Mouse (Mus musculus) 3T3-L1 (cell line): ENCODE measurements around the gene Nptx1.

Experiments
- DNase-seq: peaks from one replicate; pipeline ENCODE4 v3.0.0-alpha.2; 2015; ENCODE audit warnings: low read depth, low spot score

The Nptx1 gene

DNA sequence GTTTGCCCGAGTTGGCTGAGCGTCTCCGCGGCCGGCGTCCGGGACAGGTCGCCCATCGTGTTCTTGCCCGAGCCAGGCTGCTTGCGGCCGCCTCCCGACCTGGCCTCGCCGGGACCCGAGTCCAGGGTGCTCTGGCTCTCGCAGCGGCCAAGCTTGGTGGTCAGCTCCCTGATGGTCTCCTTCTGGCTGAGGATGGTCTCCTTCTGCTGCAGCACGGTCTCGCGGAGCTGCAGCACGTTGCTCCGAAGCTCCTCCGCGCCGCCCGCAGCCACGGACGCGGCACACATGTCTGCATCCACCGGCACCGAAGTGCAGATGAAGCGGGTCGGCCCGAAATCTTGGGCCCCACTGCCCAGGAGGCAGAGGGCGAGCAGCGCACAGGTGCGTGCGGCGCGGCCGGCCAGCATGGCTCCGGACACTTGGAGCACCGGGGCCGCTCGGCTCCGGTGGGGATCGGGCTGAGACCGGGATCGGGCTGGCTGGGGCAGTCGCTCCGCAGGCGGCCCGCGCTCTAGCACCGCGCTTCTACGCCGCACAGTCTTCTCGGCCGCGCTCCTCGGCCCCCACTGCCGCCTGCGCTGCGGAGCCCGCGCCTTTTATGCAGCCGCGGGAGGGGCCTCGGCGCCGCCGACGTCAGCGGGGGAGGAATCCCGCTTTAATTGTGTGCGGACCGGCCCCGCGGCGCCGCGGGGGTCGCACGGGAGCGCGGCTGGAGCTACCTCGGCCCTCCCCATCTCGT is at the start of gene Nptx1:
Nptx1 (minus strand) TSS at position 571 of the 739 bp plus-strand sequence.
- DNase-seq, result no peak

- no peak for DNase-seq
Measured at GRCm38 (mm10) chr11:119593966-119594365, 46.4 kb upstream of the Nptx1 start.

GRCm38 (mm10) chr11:119589242-119589641 is 41.7 kb upstream of the Nptx1 start:
- DNase-seq, result no peak

DNA sequence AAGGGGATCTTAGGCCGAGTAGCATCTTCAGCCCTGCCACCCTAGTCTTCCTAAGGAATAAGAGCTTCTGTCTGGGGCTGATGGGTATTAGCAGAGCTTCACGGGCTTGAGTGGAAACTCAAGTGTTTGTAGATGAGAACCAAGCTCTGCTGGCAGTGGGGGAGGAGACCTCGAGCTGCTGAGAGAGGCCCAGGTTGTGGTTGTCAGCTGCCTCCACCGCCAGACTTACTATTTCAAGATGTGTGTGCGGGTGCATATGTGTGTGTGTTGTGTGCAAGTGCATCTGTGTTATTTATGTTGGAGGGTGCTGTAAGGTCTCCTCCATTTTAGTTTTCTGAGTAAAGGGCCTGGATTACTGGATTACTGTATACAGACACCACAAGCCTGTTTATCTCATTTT is 39.6 kb upstream of the Nptx1 start:
- DNase-seq, result no peak

GRCm38 (mm10) chr11:119586511-119586910 is 39.0 kb upstream of the Nptx1 start:
- no peak for DNase-seq

DNA sequence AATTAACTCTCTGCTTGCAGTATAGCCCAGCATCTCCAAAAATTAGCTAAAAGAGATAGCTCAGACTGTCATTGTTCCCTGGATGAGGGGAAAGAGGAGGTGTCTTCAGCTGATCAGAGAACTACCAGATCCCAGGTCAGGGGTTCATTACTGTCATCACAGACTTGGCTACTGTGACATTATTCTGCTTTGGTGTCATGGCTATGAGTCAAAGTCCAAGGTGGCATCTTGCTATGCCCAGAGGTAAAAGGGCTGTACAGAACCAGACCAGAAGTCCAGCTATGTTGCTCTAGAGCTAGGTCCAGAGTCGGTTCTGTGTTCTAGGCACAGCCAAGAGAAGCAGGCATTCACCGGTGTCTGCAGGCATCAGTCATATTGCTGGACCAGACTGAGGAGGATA is 30.2 kb upstream of the Nptx1 start:
- no peak for DNase-seq

- peak; percentile 46 for DNase-seq
Measured at GRCm38 (mm10) chr11:119576855-119577254, 29.3 kb upstream of the Nptx1 start.

DNA sequence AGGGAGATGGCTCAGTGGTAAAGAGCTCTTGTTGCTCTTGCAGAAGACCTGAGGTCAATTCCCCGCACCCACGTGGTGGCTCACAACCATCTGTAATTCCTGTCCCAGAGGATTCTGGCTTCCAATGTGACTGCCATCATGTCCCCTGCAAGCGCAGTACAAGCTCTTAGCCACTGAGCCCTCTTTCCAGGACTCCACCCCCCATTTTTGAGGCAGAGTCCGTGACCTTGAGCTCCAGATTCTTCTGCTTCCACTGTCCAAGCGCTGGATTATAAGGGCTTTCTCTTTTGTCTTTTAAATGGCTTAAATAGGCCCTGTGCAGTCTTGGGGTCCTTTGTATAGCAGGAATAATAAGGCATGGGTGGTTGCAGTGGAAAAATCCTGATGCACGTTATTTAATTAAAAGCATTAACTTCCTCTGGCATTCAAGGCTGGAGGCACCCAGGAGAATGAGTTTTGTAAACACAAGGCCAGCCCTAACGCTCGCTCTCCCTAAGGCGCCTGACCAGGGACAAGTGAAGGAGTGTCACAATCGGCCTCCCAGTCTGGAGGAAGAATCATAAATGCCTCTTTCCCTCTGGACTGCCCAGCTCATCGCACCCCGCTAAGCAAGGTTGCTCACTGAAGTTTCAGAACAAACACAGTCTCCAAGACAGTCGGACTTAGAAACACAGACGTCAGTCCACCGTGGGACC is 24.9 kb upstream of the Nptx1 start:
- DNase-seq, result no peak

DNA sequence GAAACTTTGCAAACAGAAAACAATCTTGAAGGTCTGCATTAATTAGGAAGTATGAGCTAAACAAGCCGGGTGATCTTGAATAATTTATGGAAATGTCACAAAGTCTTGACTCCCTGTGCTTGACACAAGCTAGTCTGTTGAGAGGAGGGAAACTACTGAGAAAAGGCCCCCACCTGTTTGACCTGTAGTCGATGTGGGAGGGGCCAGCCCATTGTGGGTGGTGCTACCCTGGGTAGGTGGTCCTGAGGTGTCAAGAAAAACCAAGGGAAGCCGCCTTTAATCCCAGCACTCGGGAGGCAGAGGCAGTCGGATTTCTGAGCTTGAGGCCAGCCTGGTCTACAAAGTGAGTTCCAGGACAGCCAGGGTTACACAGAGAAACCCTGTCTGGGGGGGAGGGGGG is 18.6 kb upstream of the Nptx1 start:
- DNase-seq, result no peak

GRCm38 (mm10) chr11:119565684-119566083 is 18.1 kb upstream of the Nptx1 start:
- DNase-seq, result no peak

- no peak for DNase-seq
Measured at GRCm38 (mm10) chr11:119565021-119565420, 17.5 kb upstream of the Nptx1 start.

DNA sequence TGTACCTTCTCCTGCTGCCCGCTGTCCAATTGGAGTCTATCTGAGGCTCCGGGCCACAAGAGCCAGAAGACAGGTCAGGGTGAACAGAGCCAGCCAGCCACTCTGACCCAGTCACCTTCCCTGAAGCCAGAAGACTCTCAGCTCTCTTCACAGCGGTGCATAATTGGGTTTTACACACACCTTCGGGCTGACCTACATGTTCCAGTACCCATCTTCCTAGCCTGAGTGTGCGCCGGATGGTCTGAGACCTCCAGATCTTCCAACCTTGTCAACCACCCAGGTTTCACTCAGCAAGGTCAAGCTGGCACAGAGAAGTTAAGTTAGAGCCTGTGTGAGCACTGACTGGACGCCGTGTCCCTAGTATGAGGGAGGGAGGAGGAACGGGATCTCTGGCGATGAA is 16.8 kb upstream of the Nptx1 start:
- DNase-seq, result no peak

GRCm38 (mm10) chr11:119563166-119563565 is 15.6 kb upstream of the Nptx1 start:
- no peak for DNase-seq

GRCm38 (mm10) chr11:119562286-119562685 is 14.7 kb upstream of the Nptx1 start:
- DNase-seq, result no peak

GRCm38 (mm10) chr11:119558870-119559610 is 11.5 kb upstream of the Nptx1 start:
- no peak for DNase-seq

DNA sequence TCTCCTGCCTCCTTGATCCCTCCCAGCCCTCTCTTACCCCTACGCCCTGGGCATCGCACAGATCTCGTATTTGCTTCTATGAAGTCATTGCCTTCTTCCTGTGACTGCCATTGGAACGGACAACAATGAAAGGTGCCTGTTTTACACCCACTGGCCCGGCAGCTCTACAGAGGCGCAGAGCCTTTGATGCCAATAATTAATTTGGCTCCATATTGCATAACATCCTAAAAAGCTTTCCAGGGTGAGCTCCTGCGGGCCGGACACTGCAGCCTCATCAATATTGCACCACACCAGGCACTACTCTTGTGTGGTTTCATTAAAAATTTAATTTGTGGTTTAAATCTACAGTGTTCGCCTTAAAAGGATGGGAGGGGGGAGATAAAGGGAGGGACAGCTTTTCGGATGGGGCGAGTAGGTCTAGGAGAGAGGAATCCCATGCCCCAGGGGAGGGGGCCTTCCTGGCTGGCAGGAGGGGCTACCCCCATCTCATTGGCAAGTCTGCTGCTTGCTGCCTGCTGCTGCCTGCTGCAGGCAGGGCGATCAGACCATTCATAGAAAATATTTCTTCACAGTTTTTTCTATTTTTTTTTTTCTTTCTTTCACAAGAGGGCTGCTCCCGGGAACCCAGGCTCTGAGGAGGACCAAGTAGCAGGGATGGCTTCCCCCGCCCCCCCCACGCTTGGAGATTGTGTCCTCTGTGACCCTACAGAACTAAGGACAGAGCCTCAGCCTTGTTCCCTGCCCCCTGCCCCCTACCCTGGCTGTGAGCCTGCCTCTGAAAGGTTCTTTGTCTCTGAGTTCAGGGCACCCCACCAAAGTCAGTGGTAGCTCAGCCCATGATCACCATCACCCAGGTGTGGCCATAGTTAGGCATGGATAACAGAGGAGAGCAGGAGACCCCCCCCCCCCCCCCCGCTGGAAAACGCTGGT is 10.7 kb upstream of the Nptx1 start:
- DNase-seq, result no peak

DNA sequence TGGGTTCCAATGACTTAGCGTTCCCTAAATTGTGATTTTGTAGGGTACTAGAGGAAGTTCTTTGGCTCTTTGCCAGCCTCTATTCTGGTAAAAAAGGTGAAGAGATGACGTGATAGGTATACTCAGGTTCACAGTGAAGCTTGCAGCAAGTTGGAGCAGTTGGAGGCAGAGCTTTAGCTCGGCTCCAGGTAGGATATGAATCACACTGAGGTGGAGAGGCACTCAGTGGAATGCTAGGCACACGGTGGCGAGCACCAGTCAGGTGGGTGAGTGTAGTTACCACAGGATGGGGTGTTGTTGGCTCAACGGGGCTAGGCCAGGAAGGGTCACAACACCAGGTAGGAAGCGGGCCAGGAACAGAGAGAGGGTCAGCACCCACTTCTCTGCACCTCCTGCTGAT is 7.6 kb upstream of the Nptx1 start:
- no peak for DNase-seq

GRCm38 (mm10) chr11:119554706-119555105 is 7.2 kb upstream of the Nptx1 start:
- DNase-seq, result no peak

DNA sequence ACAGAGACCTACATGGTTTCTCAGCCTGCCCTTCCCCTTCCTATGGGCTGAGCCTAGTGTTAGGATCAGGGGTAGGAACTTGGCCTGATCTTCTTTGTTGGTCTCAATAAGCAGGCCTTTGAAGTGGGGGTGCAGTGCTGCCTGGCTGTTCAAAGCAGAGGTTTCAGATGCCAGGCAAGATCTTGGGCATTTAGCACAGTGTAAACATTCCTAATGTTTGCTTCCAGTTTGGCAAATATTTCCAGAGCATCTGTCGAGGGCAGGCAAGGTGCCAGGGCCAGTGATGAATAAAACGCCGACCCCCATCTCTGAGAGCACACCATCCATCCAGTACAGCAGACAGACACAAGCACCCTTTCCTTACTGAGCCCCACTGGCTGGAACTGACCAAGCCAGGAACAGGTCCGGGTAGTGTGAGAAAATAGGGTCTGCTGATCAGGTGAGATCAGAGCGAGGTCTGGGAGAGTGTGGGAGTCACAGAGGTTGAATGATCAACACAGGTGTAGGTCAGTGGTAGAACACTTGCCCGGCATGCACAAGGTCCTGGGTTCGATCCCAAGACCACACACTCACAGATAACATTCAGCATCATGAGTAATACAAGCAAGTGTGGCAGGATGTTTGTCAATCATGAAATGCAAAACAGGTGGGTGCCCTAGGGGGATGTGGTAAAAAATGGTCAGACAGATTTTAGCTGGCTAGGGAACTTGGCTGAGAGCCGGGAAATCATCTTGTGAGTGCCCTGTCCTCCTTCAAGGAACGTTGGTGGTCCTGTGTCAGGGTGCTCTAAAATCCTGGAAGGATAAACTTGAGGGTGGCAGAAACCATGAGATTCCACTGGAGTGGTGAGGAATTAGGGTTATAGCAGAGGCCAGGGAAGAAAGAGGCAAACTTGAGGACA is 5.6 kb upstream of the Nptx1 start:
- peak; percentile 48 for DNase-seq

- peak; percentile 37 for DNase-seq
Measured at GRCm38 (mm10) chr11:119552301-119552700, 4.7 kb upstream of the Nptx1 start.
